Mouse (Mus musculus) B cell, adult (primary cell): ENCODE results near the gene Gp9. TPM values are rescaled to one million over a fixed set of nuclear protein-coding genes. Genes with fewer than 3 reads are reported as not detected.

Experiments used
- total RNA-seq: library from RNA; stranded (reverse); gene quantifications from 4 replicates; pipeline ENCODE4 v1.2.4, GENCODE M21; 2023; ENCODE audit not compliant: inconsistent age

Gene Gp9
- not detected in 4 replicates for total RNA-seq

GRCm38 (mm10) chr6:87777842-87778241 lies at the start of gene Gp9:
Gp9 (plus strand) TSS chr6:87778072.

GRCm38 (mm10) chr6:87730591-87731462 lies 47.0 kb upstream of the Gp9 start, which contains the start of gene Efcc1:
Efcc1 (plus strand) TSS chr6:87730869.

GRCm38 (mm10) chr6:87811675-87812338 lies 33.9 kb downstream of the Gp9 start, which contains the start of gene Rab43:
Rab43 (minus strand) TSS chr6:87812164.

Other genes with a start within 250 kb of the Gp9 start
- 148 to 165 TPM (median 155 TPM) in 4 replicates for gene Arhgap25, start 244.8 kb upstream of the Gp9 start, total RNA-seq
- 0.16 to 0.69 TPM (median 0.23 TPM) in 4 replicates for gene Prokr1, start 187.3 kb upstream of the Gp9 start, total RNA-seq
- gene Aplf, start 105.9 kb upstream of the Gp9 start, total RNA-seq = 4.6 to 5.4 TPM (median 5.1 TPM) in 4 replicates
- not detected in 4 replicates for gene Efcc1, start 47.2 kb upstream of the Gp9 start, total RNA-seq
- 38.7 to 63.6 TPM (median 58.1 TPM) in 4 replicates for gene Rab43, start 34.1 kb downstream of the Gp9 start, total RNA-seq
- 3.3 to 9.1 TPM (median 5.8 TPM) in 4 replicates for gene Gm45140, start 57.7 kb downstream of the Gp9 start, total RNA-seq
- 88.7 to 106 TPM (median 102 TPM) in 4 replicates for gene Isy1, start 60.7 kb downstream of the Gp9 start, total RNA-seq
- 577 to 630 TPM (median 588 TPM) in 4 replicates for gene Cnbp, start 73.0 kb downstream of the Gp9 start, total RNA-seq
- gene Copg1, start 109.7 kb downstream of the Gp9 start, total RNA-seq = 135 to 152 TPM (median 137 TPM) in 4 replicates
- gene Hmces, start 135.9 kb downstream of the Gp9 start, total RNA-seq = 104 to 116 TPM (median 110 TPM) in 4 replicates
- gene H1fx, start 203.6 kb downstream of the Gp9 start, total RNA-seq = 1.3 to 2.3 TPM (median 1.7 TPM) in 4 replicates